Mouse (Mus musculus) thymus, postnatal 0 days (tissue): Measurements from ENCODE around the gene Aqp7. TPM values are rescaled to one million over a fixed set of nuclear protein-coding genes. Genes with fewer than 3 reads are reported as not detected.

Experiments used
- DNase-seq: peaks from one replicate; pipeline ENCODE4 v3.0.0-alpha.2; 2015; ENCODE audit warnings: low spot score
- polyA plus RNA-seq: library from polyadenylated mRNA; unstranded; fragments of >200 nt; fragmentation: Nextera tagmentation; extraction: Ambion mirVana; gene quantifications from 2 replicates; pipeline ENCODE4 v1.2.1, GENCODE M21; 2015

The Aqp7 gene
- polyA plus RNA-seq, 1 experiment from 2014 or later = 1.7 TPM

DNA sequence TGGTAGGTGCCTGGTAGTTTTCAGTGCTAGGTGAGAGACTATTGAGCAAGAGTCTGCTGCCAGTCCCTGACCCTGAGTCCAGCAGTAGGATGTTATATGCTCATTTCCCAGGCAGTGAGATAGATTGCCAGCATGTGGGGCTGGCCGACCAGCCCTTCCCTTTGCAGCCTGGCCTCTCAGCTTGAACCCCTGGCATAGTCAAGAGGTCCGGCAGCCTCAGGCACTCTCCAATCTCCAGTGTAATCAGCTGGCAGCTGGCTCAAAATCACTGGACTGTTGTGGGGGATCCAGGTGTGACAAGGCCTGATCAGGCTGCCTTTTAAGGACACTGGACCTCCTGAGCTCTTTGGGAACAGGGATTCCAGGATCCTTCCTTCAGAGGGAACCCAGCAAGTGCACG, 15.4 kb upstream of the Aqp7 start:
- DNase-seq = no peak

DNA sequence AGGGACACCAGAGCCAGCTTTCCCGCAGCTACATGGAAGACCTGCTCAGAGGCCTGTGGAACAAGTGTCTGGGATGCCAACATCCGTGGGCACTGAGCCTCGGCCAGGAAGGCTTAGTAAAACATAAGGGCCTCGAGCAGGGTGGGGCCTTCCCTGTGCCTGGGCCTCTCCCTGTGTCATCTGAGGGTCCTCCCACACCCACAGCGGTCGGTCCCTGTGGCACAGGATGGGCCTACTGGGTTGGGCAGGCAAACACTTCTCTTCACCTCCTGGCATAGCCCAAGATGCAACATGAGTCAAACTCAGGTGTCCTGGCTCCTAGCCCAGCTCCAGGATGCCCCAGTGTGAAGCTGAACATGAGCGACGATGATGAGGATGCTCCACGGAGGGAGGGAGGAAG, 9.4 kb upstream of the Aqp7 start:
- DNase-seq = no peak

DNA sequence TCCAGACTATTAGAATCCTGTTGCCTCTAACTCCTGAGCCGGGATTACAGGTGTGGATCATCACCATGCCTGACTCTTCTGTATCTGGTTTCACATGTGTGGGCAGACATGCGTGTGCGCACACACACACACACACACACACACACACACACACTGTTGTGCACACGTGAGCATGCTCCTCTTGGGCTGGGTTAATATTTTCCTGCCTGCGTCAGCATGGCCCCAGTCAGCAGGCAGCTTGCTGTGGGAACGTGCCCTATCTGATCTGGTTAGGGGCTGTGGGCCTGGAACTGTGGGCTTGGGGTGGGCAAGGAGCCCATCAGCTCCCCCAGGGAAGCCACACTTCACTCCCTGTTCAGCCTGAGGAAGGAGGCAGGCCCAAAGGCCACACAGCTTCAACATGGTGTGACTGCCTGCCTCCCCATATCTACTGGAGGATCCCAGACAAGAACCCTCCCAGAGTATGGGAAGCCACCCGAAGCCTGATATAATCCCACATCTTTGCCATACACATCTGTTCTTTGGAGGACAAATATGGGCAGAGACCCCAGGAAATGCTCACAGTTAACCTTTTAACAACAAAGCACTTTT, 8.9 kb upstream of the Aqp7 start:
- DNase-seq = no peak

DNA sequence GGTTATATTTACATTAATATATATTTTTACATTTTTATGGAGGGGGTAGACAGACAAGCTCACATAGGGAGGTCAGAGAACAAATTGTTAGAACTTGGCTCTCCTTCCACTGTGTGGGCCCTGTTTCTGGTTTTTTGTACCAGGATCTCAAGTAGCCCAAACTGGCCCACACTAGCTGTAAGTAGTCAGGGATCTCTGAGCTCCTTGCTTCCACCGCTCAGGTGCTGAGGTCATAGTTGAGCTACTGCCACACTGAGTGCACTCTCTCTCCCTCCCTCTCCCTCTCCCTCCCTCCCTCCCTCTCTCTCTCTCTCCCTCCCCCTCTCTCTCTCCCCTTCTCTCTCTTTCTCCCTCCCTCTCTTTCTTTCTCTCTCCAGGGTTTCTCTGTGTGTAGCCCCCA, 8.3 kb upstream of the Aqp7 start:
- DNase-seq = no peak

DNA sequence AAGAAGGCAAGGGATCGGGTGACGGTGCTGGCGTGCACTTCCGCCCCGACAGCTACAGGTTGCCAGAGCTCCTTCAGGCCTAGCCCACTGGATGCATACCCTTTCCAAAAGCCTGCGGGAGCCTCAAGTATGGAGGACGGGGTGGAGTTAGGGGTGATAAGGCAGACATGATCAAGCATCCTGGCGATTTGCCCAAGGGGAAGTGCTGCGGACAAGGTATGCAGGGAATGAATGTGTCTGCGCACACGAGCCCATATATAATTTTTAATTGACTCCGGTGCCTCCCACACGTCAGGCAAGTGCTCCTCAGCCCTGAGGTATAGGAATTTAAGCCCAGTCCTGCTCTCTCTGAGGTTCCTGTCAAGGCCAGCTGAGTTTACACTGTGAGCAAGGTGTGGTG, 7.2 kb upstream of the Aqp7 start:
- DNase-seq = no peak

DNA sequence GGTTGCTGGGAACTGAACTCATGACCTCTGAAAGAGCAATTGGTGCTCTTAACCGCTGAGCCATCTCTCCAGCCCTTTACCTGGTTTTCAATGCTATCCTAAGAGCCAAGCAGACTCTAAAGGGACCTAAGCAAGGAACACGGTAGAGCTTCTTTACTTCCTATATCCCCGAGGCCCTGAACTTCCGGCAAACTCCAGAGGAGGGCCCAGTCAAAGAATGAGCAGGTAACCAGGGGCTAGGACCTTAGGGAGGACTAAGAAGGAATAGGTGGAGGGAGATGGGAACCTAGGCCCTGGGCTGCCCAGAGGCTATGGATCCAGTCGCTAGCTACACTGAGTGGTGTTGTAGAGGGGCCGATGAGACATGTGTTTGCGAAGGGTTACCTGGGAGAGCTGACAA, 3.8 kb upstream of the Aqp7 start:
- DNase-seq = no peak

DNA sequence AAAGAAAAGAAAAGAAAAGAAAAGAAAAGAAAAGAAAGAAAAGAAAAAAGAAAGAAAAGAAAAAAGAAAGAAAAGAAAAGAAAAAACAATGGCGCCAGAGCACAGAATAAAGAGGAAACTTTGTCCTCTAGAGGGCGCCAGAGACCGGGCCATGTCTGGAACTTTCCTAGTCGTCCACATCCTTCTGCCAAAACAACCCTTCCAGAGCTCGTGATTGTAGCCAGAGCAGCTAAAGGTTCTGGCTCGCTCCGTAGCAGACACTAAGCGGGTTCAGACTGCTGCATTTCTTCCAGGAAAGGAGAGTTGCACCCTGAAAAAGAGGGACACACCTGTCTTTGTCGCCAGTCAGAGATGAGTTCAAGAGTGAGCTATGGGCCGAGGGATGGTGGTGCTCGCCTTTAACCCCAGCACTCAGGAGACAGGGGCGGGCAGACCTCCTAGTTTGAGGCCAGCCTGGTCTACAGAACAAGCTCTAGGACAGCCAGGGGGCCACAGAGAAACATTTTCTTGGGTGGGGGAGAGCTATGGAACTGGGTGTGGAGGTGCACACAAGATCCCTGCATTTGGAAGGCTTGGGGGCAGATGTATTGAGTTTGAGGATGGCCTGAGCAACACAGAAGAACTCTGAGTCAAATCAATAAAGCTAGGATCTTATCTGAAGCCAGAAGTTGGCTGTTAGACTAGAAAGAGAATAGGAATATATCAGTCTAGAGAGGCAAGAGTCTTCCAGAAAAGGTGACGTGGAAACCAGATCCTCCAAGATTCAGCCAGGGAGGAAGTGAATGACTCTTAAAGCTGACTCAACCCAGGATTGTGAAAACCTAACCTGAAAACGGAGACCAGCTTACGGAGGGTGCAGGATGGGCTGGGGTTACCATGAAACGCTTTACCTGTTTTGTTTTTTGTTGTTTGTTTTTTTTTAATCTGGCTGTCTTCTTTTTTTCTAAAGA, 3.1 kb upstream of the Aqp7 start:
- peak; percentile 74 for DNase-seq

DNA sequence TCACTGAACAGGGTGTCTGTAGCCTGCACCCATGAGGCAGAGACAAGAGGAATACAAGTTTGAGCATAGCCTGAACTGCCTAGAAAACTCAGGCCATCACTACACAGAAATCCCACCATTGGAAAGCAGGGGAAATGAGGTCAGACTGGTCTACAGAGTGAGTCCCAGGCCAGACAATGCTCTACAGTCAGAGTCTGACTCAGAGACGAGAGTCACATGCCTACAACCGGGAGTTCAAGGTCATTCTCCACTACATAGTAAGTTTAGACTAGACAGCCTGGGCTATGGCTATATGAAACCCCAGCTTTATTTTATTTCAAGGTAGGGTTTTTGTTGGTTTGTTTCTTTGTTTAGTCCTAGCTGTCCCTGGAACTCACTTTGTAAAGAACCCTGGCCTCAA, 987 bp upstream of the Aqp7 start:
- no peak for DNase-seq

DNA sequence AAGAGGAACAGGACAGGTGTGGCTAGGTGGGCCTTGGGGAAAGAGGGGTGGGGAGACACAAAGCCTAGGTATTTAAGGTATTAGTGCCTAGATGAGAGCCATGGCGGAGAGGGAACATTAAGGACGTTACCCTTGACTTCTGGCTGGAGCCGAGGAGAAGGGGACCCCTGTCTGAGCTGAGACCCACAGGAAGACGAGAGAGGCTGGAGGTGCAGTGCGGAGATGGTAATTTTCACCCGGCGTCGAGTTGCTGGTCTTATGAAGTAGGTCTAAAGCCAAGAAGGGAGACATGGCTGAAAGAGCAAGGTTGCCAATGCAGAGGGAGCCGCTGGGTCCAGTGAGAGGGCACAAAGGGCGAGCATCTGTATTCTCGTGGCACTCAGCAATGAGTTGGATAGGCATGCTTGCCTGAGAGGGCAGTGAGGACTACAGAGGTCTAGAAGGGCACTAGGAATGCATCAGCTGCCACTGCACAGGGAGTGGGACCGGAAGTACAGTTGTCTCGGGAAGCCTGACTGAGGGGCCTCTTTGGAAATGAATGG, 1.6 kb downstream of the Aqp7 start:
- DNase-seq = no peak

DNA sequence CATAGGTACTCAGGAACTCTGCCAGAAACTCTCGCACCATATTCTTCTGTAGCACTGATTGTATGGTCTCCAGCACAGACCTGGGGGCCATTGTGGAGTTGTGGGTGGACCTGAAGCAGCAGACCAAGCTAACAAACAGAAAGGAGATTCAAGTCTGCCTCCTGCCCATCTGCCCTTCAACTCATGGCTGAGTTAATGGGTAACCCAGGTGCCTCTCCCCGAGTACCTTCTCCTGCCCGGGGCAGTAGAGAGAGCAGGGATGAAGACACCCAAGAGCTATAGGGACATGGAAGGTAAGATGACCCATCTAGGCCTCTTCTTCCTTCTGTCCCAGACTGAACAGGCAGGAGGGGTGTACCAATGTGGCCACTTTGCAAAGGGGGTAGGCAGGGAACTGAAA, 2.7 kb downstream of the Aqp7 start:
- no peak for DNase-seq

DNA sequence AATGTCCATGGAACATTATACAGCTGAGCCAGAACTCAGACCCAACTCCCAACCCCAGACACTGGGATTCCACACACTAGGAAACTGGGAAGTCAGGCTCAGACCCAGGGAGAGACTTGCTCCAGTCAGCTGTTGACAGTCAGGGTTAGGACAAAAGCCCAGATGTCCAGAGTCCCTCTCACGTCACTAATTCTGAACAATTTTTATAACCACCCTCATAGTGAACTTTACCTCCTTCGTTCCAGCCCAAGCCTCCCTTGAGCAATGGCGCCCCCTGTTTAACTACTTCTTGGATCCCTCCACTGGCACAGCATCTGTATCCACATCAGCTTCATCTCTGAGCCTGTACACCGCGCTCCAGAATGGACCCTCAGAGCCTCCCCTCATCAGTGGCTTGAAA, 4.0 kb downstream of the Aqp7 start:
- DNase-seq = no peak

DNA sequence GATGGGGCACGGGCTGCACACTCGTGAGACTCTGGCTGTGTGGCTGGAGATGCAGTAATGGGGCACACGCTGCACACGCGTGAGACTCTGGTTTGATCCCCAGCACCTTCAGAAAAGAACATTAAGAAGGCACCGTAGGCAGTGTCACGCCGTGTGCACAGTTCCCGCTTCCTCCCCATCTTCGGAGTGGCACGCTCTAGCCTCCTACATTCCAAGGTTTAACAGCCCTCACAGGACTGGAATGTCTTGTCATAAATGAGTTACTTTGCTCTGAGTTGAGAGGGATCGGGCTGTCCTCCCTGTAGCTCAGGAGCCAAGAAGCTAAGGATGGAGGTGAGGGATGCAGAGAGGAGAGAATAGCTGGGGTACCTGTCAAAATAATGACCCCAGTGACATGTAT, 5.1 kb downstream of the Aqp7 start:
- no peak for DNase-seq

DNA sequence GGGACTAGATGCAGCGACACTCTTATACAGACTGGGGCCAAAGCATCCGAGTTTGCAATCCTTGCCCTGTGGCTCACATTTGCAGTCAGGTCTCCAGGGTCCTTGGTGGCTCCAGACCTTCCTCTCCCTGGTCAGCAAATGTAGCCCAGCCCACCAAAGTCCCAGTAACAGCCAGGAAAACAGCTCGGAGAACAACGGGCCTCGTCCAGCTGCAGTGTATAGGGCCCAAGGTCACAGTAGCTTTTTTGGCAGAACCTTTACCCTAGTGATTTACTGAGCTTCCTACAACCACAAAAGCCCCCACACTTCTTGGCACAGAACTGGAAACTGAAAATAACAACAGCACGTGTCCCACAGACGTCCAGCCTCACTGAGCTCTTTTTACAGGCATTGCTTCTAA, 7.0 kb downstream of the Aqp7 start:
- no peak for DNase-seq

DNA sequence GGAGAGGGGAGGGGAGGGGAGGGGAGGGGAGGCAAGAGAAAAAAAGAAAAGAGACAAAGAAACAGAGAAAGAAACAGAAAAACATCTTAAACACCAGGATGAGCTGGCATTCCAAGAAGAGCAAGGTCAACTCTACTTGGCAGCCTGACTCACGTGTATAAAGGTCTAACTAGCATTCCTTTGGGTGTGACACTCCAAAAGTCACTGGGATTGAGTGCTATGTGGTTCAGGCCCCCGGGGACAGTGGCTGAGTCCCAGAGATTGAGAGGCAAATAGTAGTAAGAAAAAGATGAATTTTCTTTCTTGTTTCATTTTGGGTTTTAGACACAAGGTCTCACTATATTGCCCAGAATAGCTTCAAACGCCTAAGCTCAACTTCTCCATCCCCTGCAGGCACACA, 10.0 kb downstream of the Aqp7 start:
- no peak for DNase-seq

DNA sequence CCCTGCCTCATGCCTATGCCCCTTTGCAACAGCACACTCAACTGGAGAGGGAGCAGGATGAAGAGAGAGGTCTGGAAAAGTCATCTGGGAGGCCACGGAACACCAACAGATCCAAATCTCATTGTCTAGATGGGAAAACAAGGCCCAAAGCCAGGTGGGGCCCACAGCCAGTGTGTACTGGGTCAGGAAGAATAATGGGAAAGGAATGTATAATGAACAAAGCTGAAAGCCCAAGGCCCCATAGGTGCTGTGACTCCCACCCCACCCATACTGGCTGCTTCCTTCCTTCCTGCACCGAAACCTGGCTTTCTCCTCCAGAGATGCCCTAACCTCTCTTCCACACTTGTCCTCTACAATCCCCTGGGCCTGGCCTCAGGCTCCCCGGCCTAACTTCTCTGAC, 16.7 kb downstream of the Aqp7 start:
- DNase-seq = no peak

DNA sequence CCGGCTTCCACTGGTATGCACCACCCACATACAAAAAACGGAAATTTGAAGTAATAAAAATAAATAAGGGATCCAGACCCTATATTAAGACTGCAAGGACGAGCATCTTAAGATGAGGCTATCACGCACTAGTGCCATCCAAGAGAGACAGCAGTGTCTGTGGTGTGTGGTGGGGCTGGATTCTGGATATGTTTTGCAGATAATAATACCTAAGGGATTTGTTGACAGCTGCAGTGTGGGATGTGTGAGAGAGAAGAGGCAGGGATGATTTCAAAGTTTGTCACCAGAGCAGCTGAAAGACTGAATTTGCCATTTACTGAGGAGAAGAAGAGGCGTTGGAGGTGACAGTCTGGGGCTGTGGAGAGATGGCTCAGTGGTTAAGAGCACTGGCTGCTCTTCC, 18.6 kb downstream of the Aqp7 start:
- no peak for DNase-seq

DNA sequence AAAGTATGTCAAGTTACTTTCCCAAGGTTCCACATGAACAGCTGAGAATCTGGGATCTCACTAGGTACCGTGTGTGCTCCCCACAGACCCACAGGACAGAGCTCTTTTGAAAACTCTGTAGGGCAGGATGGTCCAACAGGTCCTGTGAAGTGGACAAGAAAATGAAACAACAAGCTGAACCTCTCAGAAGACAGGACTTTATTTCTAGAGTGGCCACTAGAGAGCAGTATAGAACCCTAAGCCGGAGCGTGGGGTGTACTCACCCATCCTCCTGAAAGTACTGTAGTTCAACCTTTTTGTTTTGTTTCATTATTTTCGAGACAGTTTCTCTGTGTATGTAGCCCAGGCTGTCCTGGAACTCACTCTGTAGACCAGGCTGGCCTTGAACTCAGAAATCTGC, 19.7 kb downstream of the Aqp7 start:
- peak; percentile 30 for DNase-seq

DNA sequence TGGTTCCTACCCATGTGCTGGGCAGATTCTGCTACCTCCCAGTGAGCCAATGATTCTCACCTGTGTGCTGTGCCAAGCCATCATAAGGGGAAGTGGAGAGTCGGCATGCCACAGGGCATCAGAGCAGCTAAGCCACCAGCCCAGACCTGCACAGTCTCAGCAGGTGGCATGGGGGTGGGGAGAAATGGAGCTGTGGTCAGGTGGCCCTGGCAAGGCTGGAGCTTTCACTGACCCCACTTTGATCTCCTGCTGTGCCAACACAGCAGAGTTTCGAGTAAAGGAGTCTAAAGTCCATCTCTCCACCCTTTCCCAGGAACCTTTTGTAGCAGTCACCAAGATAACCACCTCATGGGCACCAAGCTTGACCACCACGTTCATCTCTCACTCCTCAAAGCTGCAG, 20.1 kb downstream of the Aqp7 start:
- no peak for DNase-seq

DNA sequence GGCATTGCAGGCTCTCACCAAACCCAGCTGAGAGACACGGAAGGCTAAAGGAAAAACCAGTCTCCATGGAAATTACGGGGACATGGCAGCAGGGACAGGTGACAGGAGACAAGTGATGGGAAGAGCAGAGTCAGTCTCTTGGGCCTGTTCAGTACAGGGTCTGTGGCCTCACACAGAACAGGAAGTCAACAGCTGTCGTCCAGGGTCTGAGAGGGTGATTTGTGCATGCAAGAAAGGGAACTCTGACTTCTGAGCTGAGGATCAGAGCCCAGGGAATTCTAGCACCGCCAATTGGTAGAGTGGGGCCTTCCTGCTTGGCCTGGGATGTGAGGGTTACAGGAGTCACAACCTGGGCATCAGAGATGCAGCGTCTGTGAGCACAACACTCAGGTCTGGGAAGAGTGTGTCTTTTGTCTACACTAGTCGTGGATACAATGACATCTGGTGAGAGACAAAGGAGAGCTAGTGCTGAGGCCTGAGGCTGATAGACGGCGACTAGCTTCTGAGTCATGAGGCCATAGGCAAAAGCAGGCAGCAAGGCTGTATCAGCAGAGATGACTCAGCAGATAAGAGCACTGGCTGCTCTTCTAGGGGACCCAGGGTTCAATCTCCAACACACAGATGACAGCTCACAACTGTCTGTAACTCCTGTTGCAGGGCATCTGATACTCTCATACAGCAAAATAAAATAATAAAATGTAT, 21.7 kb downstream of the Aqp7 start:
- DNase-seq = no peak

DNA sequence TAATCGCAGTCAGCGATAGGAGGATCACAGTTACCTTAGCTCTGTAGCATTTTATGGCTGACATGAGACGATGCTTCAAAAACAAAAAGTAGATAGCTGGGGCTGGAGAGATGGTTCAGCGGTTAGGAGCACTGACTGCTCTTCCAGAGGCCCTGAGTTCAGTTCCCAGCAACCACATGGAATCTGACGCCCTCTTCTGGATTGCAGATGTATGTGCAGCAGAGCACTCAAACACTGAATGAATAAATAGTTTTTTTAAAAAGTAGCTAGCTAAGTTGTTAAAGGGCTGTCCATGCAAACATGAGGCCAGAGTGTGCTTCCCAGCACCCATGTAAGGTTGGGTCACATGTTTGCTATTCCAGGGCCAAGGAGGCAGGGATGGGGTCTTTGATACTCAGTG, 26.8 kb downstream of the Aqp7 start:
- no peak for DNase-seq

DNA sequence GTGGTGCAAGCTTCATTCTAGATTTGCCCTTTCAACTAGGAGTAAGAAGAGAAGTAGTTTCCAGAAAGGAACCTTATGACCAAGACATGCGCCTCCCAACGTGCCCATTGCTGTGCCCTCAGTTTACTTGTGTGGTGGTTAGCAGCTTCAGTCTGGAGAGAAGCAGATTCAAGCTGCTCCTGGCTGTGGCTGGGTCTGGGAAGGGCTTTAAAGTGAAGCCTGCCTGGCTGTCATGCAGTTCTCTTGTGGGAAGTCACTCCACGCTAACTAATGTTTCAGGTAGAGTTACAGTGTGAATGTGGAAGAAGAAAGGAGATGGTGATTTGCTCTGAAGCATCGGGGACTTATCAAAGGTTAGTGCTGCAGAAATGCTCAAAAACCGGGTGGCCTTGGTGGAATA, 32.1 kb downstream of the Aqp7 start:
- no peak for DNase-seq

DNA sequence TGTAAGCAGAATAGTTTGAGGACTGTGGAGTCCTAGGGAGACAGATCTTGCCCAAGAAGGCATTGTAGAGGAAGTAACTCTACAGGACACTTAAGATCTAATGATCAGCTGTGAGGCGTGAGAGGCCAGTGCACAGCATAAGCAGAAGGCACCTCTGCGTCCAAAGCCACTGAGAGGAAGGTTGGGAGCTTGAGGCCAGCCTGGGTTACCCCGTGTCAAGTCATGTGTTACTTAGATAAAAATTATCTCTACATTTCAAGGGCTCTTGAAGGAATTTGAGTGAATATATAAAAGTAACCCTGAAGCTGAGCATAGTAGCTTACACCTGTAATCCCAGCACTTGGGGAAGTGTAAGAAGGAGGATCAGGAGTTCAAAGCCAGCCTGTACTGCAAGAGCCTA, 34.6 kb downstream of the Aqp7 start:
- no peak for DNase-seq
